Mouse (Mus musculus) stomach, postnatal 0 days (tissue): ENCODE measurements around the gene Samd8.

ENCODE experiments used
- CTCF ChIP-seq: IDR thresholded peaks from 2 replicates; pipeline ENCODE4 v1.5.1; 2016; ENCODE audit warnings: antibody characterized with exemption, low read depth, mild to moderate bottlenecking, moderate library complexity
- EP300 ChIP-seq: optimal IDR thresholded peaks from 2 replicates; pipeline ENCODE3; 2016; ENCODE audit warnings: antibody characterized with exemption

- TF ChIP-seq CTCF: no peak
- no peak for TF ChIP-seq EP300
Measured at GRCm38 (mm10) chr14:21763736-21764135, 13.4 kb downstream of the Samd8 start.
